ENCODE assay signal across 9 mouse cellular contexts in genomic region chr8:25368561-25369091, GRCm38 (mm10).
DNase-seq lines count a peak whose midpoint lies in the region; ATAC-seq lines count a peak whose summit lies in the region.
"Had no signal": no experiment of that assay in that cellular context is flagged by ENCODE, and none has a peak within 500 bp of the region (broad histone marks: within the 10 kb centered on the region; RNA-seq: fewer than 3 reads in every experiment).

No protein-coding gene starts in this region.

- no peak overlapping the region for H3K9ac ChIP-seq in forebrain, embryonic 12.5 days

- H3K4me1 ChIP-seq in forebrain, embryonic 12.5 days = peaks cover 18% of the 10 kb centered on the region

- peak overlapping the region; percentile 61; the same call in 1 of the 2 replicates for H3K27ac ChIP-seq in forebrain, embryonic 12.5 days

- DNase-seq in left cerebral cortex, adult 18-20 months (ENCODE audit: low spot score in 2 of 2) = peak; percentile 7 to 31
- DNase-seq in left cerebral cortex, postnatal 36 days (ENCODE audit: low spot score in 2 of 2) = no peak
- peak; percentile 39 for DNase-seq in heart, postnatal 25 days (ENCODE audit: low spot score)
- peak; percentile 44 to 50 for DNase-seq in layer of hippocampus, adult 8-10 months (ENCODE audit: low spot score in 2 of 2)
- peak; percentile 27 to 56 for DNase-seq in lung, postnatal 4 days
- DNase-seq in thymus, postnatal 0 days (ENCODE audit: low spot score) = peak; percentile 51
- DNase-seq in urinary bladder, postnatal 14 days (ENCODE audit: low spot score) = no peak

- no peak overlapping the region for H3K4me3 ChIP-seq in forebrain, embryonic 12.5 days (replicated peaks)
- H3K4me3 ChIP-seq: erythroblast, embryonic 14.5 days had no signal

- ATAC-seq in forebrain, embryonic 12.5 days (ENCODE audit: low FRiP score) = peak; percentile 36

- H3K4me2 ChIP-seq in forebrain, embryonic 12.5 days = peak overlapping the region; percentile 42

- no peaks in the 10 kb centered on the region for H3K9me3 ChIP-seq in forebrain, embryonic 12.5 days

- WGBS in forebrain, embryonic 12.5 days = 2% methylated on average over 11 of the region's 11 CpGs

- intact Hi-C loops in left cerebral cortex, postnatal 36 days (cut with DNase I) = loop anchor here (5.0 kb wide), 1 partner anchor 91 kb away; no protein-coding TSS in a partner anchor
- intact Hi-C loops in heart, postnatal 25 days (cut with DNase I) = no loop called here

- H3K27me3 ChIP-seq in forebrain, embryonic 12.5 days = peaks cover 15% of the 10 kb centered on the region; the same call in 1 of the 2 replicates

- no peaks in the 10 kb centered on the region for H3K36me3 ChIP-seq in forebrain, embryonic 12.5 days (replicated peaks)

Comparison
In these comparisons a context has a peak if more than half of its experiments do, and no peak if none do; other contexts are left out.
1. DNase-seq: peak in left cerebral cortex, adult 18-20 months (2 of 2), heart, postnatal 25 days (single experiment), layer of hippocampus, adult 8-10 months (2 of 2), lung, postnatal 4 days (2 of 2) and thymus, postnatal 0 days (single experiment); none in left cerebral cortex, postnatal 36 days (0 of 2) and urinary bladder, postnatal 14 days (single experiment).